Mouse (Mus musculus): Measurements from ENCODE around the gene Zswim4. TPM values are rescaled to one million over a fixed set of nuclear protein-coding genes. Genes with fewer than 3 reads are reported as not detected.

The Zswim4 gene
- total RNA-seq, 1 experiment: 22.1 TPM

GRCm38 (mm10) chr8:84235746-84236409 lies 977 bp downstream of the Zswim4 start:
- in situ Hi-C loops (cut with MboI; ENCODE audit: low sequenced_read_pairs in 2 of 2, unreplicated experiment in 2 of 2): no loop called here
- TF ChIP-seq MAFK (IDR thresholded peaks at IDR 0.05; ENCODE audit: insufficient read depth, low read depth, low read length) (no peak), ZC3H11A (IDR thresholded peaks at IDR 0.05; ENCODE audit: borderline replicate concordance, low read depth, low read length) (no peak), CHD2 (IDR thresholded peaks at IDR 0.05; ENCODE audit: low read depth, low read length) (no peak), ZNF384 (IDR thresholded peaks at IDR 0.05; ENCODE audit: low read depth, low read length) (no peak), HCFC1 (IDR thresholded peaks at IDR 0.05; ENCODE audit: borderline replicate concordance, insufficient read depth, low read length) (no peak)
- Histone ChIP-seq H3K9me3 (ENCODE audit: control insufficient read depth, insufficient read depth, low read depth, low read length) (no peaks in the 10 kb centered on the region), H3K4me3 (ENCODE audit: insufficient read depth in 1 of 2, low read depth in 1 of 2, low read length in 2 of 2, poor library complexity in 1 of 2, severe bottlenecking in 1 of 2) (peak overlapping the region; percentile 87 to 88), H3K4me1 (ENCODE audit: control insufficient read depth in 2 of 2, insufficient read depth in 2 of 2, low read length in 2 of 2, poor library complexity in 1 of 2) (peaks cover 6 to 10% of the 10 kb centered on the region in 2 experiments), H3K9ac (ENCODE audit: insufficient read depth, low read depth, low read length, poor library complexity, severe bottlenecking) (peak overlapping the region; percentile 90), H3K36me3 (ENCODE audit: control insufficient read depth, insufficient read depth, low read length, poor library complexity, severe bottlenecking) (peaks cover 2% of the 10 kb centered on the region; the same call in 1 of the 2 replicates), H3K27ac (ENCODE audit: insufficient read depth, low read depth, low read length, poor library complexity, severe bottlenecking) (no peak overlapping the region)
- DNase-seq (ENCODE audit: low read depth, low spot score): no peak

- Histone ChIP-seq H3K4me3 (ENCODE audit: insufficient read depth in 1 of 2, low read depth in 1 of 2, low read length in 2 of 2, poor library complexity in 1 of 2, severe bottlenecking in 1 of 2) (no peak overlapping the region), H3K4me1 (ENCODE audit: control insufficient read depth in 2 of 2, insufficient read depth in 2 of 2, low read length in 2 of 2, poor library complexity in 1 of 2) (peaks cover 1 to 4% of the 10 kb centered on the region in 2 experiments; a peak in 3 of 4 replicates), H3K36me3 (ENCODE audit: control insufficient read depth, insufficient read depth, low read length, poor library complexity, severe bottlenecking) (peaks cover 16% of the 10 kb centered on the region; the same call in 1 of the 2 replicates), H3K9ac (ENCODE audit: insufficient read depth, low read depth, low read length, poor library complexity, severe bottlenecking) (no peak overlapping the region), H3K27ac (ENCODE audit: insufficient read depth, low read depth, low read length, poor library complexity, severe bottlenecking) (peak overlapping the region; percentile 6; the same call in 1 of the 2 replicates), H3K9me3 (ENCODE audit: control insufficient read depth, insufficient read depth, low read depth, low read length) (no peaks in the 10 kb centered on the region)
- in situ Hi-C loops (cut with MboI; ENCODE audit: low sequenced_read_pairs in 2 of 2, unreplicated experiment in 2 of 2): no loop called here
- no peak for TF ChIP-seq CHD2 (IDR thresholded peaks at IDR 0.05; ENCODE audit: low read depth, low read length)
- TF ChIP-seq ZC3H11A (IDR thresholded peaks at IDR 0.05; ENCODE audit: borderline replicate concordance, low read depth, low read length): no peak
- TF ChIP-seq ZNF384 (IDR thresholded peaks at IDR 0.05; ENCODE audit: low read depth, low read length): no peak
- DNase-seq (ENCODE audit: low read depth, low spot score): no peak
These were observed 3.8 kb downstream of the Zswim4 start for GRCm38 (mm10) chr8:84233055-84233454.

GRCm38 (mm10) chr8:84230735-84231134 lies 6.1 kb downstream of the Zswim4 start:
- H3K9me3 ChIP-seq (ENCODE audit: control insufficient read depth, insufficient read depth, low read depth, low read length): no peaks in the 10 kb centered on the region
- H3K4me1 ChIP-seq (ENCODE audit: control insufficient read depth in 2 of 2, insufficient read depth in 2 of 2, low read length in 2 of 2, poor library complexity in 1 of 2): no peaks in the 10 kb centered on the region
- H3K36me3 ChIP-seq (ENCODE audit: control insufficient read depth, insufficient read depth, low read length, poor library complexity, severe bottlenecking): peaks cover 17% of the 10 kb centered on the region; the same call in 1 of the 2 replicates
- H3K9ac ChIP-seq (ENCODE audit: insufficient read depth, low read depth, low read length, poor library complexity, severe bottlenecking): no peak overlapping the region
- peak; percentile 36 for DNase-seq (ENCODE audit: low read depth, low spot score)
- in situ Hi-C loops (cut with MboI; ENCODE audit: low sequenced_read_pairs in 2 of 2, unreplicated experiment in 2 of 2): no loop called here
- H3K4me3 ChIP-seq (ENCODE audit: insufficient read depth in 1 of 2, low read depth in 1 of 2, low read length in 2 of 2, poor library complexity in 1 of 2, severe bottlenecking in 1 of 2): no peak overlapping the region
- no peak overlapping the region for H3K27ac ChIP-seq (ENCODE audit: insufficient read depth, low read depth, low read length, poor library complexity, severe bottlenecking)
- no peak for TF ChIP-seq ZC3H11A (IDR thresholded peaks at IDR 0.05; ENCODE audit: borderline replicate concordance, low read depth, low read length)

GRCm38 (mm10) chr8:84223322-84224029 lies 13.4 kb downstream of the Zswim4 start:
- in situ Hi-C loops (cut with MboI; ENCODE audit: low sequenced_read_pairs in 2 of 2, unreplicated experiment in 2 of 2): no loop called here
- Histone ChIP-seq H3K9me3 (ENCODE audit: control insufficient read depth, insufficient read depth, low read depth, low read length) (no peaks in the 10 kb centered on the region), H3K36me3 (ENCODE audit: control insufficient read depth, insufficient read depth, low read length, poor library complexity, severe bottlenecking) (peaks cover 21% of the 10 kb centered on the region), H3K9ac (ENCODE audit: insufficient read depth, low read depth, low read length, poor library complexity, severe bottlenecking) (0 out of 2 replicates have a peak overlapping the region, but pooled peaks have one; percentile 24), H3K4me3 (ENCODE audit: insufficient read depth in 1 of 2, low read depth in 1 of 2, low read length in 2 of 2, poor library complexity in 1 of 2, severe bottlenecking in 1 of 2) (peak overlapping the region; percentile 42 to 48), H3K27ac (ENCODE audit: insufficient read depth, low read depth, low read length, poor library complexity, severe bottlenecking) (no peak overlapping the region), H3K4me1 (ENCODE audit: control insufficient read depth in 2 of 2, insufficient read depth in 2 of 2, low read length in 2 of 2, poor library complexity in 1 of 2) (peaks cover 2 to 6% of the 10 kb centered on the region in 2 experiments; a peak in 1 of 4 replicates)
- peak; percentile 62 for DNase-seq (ENCODE audit: low read depth, low spot score)
- TF ChIP-seq HCFC1 (IDR thresholded peaks at IDR 0.05; ENCODE audit: borderline replicate concordance, insufficient read depth, low read length): no peak

Measured in ES-E14 (cell line).